Mouse (Mus musculus): ENCODE data around the gene Pdpn. TPM values are rescaled to one million over a fixed set of nuclear protein-coding genes. Genes with fewer than 3 reads are reported as not detected.

Gene Pdpn
- polyA plus RNA-seq, 1 experiment, result not detected

DNA sequence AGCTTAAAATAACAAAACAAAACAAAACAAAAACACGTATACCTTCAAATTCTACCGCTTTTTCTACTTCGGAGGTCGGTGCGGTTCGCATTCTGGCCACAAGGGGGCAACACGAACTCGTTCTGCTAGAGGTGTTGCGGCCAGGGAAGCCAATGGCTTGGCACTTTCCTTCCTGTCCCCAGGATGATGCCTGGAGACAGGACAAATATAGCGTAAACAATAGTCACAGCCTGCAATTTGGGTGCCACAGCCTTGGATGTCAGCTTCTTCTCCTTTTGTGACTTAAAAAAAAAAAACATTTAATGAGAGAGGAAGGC is 26.2 kb upstream of the Pdpn start:
- Histone ChIP-seq H3K4me3 (replicated peaks) (no peak overlapping the region), H3K27me3 (ENCODE audit: control insufficient read depth) (no peaks in the 10 kb centered on the region), H3K9me3 (ENCODE audit: control insufficient read depth, low read length) (no peaks in the 10 kb centered on the region), H3K36me3 (ENCODE audit: control insufficient read depth) (no peaks in the 10 kb centered on the region), H3K4me1 (ENCODE audit: control insufficient read depth) (no peaks in the 10 kb centered on the region)
- TF ChIP-seq TAL1 (IDR thresholded peaks at IDR 0.05; ENCODE audit: low read length), result no peak
- no peak for TF ChIP-seq GATA1 (IDR thresholded peaks at IDR 0.05; ENCODE audit: low read length)

DNA sequence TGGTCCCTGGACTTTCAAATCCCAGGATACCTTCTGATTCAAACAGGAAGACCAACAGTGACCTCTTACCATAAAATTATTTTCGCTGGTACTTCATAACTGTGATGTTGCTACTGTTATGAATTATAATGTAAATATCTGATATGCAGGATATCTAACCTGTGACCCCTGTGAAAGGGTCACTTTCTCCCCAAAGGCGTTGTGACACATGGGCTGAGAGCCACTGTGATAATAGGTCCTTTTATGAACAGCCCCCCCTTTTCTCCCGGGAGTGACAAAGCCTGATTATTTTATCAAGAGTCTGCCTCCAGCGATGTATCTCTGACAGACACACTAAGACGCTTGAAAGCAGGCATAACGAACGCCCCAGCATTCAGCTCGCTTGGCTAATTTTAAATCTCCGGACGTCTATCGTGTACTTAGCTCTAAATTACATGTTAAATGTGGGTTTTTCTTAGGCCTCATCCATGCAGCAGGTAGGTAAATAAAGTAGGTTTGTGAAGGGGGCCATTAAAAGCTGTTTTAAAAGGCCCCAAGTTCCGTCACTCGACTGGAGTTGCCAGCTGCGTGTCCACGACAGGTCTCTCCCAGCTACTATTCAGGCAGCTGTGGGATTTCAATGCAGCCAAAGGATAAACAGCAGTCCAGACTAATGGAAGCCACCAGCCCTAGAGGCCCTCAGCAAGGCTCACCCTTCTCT is 25.7 kb upstream of the Pdpn start:
- TF ChIP-seq TAL1 (IDR thresholded peaks at IDR 0.05; ENCODE audit: low read length) (no peak), GATA1 (IDR thresholded peaks at IDR 0.05; ENCODE audit: low read length) (no peak)
- no peaks in the 10 kb centered on the region for H3K4me1 ChIP-seq (ENCODE audit: control insufficient read depth)
- no peaks in the 10 kb centered on the region for H3K27me3 ChIP-seq (ENCODE audit: control insufficient read depth)
- no peaks in the 10 kb centered on the region for H3K36me3 ChIP-seq (ENCODE audit: control insufficient read depth)
- no peak overlapping the region for H3K4me3 ChIP-seq (replicated peaks)
- no peaks in the 10 kb centered on the region for H3K9me3 ChIP-seq (ENCODE audit: control insufficient read depth, low read length)

DNA sequence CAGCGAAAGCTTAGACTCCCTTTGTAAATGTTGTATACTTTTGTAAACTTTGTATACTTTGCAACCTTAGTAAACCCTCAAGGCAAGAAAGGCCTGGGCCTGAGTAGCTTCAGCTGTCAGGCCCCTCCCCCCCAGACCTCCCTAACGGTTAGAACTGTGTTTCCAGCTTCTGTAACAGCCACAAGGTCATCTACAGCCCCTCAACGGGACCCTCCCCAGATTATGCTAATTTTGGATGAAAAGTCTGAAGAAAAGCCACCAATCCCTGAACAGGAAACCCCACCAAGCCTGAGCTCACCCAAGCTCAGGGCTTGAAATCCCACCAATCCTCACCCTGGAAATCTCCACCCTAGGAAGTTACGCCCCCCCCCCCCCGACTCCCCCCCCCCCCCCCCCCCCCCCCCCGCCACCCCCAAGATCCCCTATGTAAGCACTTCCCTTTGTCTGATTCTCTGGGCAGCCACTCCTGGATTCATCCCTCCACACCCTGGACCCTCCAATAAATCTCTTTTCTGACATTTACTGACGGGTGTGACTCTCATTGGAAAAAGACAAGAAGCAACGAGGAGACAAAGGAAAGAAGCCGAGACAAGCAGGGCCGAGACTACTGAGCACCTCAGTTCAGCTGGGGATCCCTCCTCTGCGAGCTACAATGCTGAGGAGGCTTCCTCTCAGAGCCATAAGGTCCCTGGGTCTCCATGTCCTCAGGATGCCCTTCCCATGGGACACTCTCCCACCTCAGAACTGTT is 25.0 kb upstream of the Pdpn start:
- Histone ChIP-seq H3K9me3 (ENCODE audit: control insufficient read depth, low read length) (no peaks in the 10 kb centered on the region), H3K4me1 (ENCODE audit: control insufficient read depth) (no peaks in the 10 kb centered on the region), H3K4me3 (replicated peaks) (no peak overlapping the region), H3K36me3 (ENCODE audit: control insufficient read depth) (no peaks in the 10 kb centered on the region), H3K27me3 (ENCODE audit: control insufficient read depth) (no peaks in the 10 kb centered on the region)
- TF ChIP-seq TAL1 (IDR thresholded peaks at IDR 0.05; ENCODE audit: low read length) (no peak), GATA1 (IDR thresholded peaks at IDR 0.05; ENCODE audit: low read length) (no peak)

DNA sequence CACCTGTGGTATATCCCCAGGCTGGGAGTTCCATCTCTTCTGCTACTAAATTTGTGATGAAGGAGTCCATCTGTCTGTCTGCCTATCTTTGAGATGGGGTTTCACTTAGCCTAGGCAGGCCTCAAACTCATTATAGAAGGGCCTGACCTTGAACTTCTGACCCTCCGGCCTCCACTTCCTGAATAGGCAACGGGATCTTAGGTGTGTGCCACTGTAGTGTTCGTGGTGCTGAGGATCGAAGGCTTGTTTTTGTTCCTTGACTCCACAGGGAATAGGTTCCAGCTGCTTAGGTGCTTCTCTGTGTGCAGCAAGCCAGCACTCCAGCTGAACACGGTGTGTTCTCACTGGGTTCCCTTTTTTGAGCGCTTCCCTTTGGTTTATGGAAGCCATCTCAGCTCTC is 13.9 kb upstream of the Pdpn start:
- no peaks in the 10 kb centered on the region for H3K9me3 ChIP-seq (ENCODE audit: control insufficient read depth, low read length)
- TF ChIP-seq TAL1 (IDR thresholded peaks at IDR 0.05; ENCODE audit: low read length), result no peak
- TF ChIP-seq GATA1 (IDR thresholded peaks at IDR 0.05; ENCODE audit: low read length), result no peak

DNA sequence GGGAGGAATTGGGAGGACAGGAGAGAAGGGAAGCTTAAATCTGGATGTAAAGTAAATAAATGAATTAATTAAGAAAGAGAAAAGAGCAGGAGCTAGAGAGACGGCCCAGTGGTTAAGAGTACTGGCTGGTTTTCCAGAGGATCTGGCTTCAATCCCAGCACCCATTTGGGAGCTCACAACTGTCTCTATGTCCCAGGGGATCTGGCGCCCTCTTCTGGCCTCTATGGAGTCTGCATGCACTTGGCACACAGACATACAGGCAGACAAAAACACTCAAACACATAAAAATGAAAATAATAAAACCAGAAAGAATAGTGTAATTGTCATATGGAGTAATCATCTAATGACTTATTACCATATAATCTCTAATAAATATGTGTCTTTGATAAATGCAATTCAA is 12.0 kb upstream of the Pdpn start:
- Histone ChIP-seq H3K27me3 (ENCODE audit: control insufficient read depth) (no peaks in the 10 kb centered on the region), H3K4me3 (replicated peaks) (no peak overlapping the region), H3K9me3 (ENCODE audit: control insufficient read depth, low read length) (no peaks in the 10 kb centered on the region), H3K4me1 (ENCODE audit: control insufficient read depth) (no peaks in the 10 kb centered on the region), H3K36me3 (ENCODE audit: control insufficient read depth) (no peaks in the 10 kb centered on the region)
- no peak for TF ChIP-seq TAL1 (IDR thresholded peaks at IDR 0.05; ENCODE audit: low read length)
- no peak for TF ChIP-seq GATA1 (IDR thresholded peaks at IDR 0.05; ENCODE audit: low read length)

More for the DNA sequence above, 13.9 kb upstream of the Pdpn start:
- Histone ChIP-seq H3K36me3 (ENCODE audit: control insufficient read depth) (no peaks in the 10 kb centered on the region), H3K27me3 (ENCODE audit: control insufficient read depth) (no peaks in the 10 kb centered on the region), H3K4me3 (replicated peaks) (no peak overlapping the region), H3K4me1 (ENCODE audit: control insufficient read depth) (no peaks in the 10 kb centered on the region)

DNA sequence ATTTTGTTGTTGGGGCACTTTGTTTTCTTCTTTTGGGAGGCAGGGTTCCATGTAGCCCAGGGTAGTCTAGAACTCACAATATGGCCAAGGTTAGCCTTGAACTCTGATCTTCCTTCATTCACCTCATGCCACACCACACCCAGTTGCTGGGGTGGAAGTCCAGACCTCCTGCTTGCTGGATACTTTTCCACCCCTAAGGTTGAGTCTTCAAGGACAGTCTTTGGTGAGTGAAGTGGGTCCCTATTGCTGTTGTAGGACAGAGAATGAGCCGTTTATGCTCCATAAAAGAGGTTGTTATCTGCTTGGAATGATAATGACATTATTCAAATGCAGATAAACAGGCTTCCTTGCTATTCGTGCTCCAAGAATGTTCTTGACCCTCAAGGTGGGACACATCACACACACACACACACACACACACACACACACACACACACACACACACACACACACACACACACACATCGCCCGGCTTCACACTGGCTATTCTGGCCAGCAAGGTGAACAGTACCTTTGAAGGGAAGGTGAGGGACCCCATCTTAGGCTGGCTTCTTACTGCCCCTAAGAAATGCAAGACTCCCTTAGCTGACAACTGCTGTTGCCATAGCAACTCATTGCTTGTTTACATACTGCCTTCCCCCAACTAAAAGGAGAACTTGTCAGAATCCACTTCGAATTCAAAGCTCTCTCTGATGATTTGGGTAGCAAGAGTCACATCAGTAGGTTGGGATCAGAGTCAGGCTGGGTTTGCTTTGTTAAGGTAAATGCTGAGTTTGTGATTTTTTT is 6.8 kb upstream of the Pdpn start:
- TF ChIP-seq GATA1 (IDR thresholded peaks at IDR 0.05; ENCODE audit: low read length) (no peak), TAL1 (IDR thresholded peaks at IDR 0.05; ENCODE audit: low read length) (no peak)
- Histone ChIP-seq H3K27me3 (ENCODE audit: control insufficient read depth) (peaks cover 4% of the 10 kb centered on the region), H3K36me3 (ENCODE audit: control insufficient read depth) (no peaks in the 10 kb centered on the region), H3K4me1 (ENCODE audit: control insufficient read depth) (no peaks in the 10 kb centered on the region), H3K9me3 (ENCODE audit: control insufficient read depth, low read length) (no peaks in the 10 kb centered on the region), H3K4me3 (replicated peaks) (no peak overlapping the region)

DNA sequence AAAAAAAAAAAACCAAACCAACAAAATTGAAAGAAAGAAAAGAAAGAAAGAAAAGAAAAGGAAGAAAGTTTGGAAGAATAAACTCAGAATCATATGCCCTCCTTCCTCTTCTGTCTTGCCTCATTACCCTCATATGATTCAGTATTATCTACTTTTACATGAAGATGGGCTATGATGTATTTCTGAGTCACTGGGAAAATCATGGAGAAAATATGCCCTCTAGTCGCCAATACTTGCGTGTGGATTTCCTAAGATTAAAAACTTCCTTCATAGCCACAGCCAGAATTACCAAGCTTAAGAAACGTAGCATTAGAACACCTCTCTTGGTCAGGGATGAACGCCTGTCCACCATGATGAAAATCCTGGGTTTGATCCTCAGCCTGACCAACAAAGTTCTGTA is 5.7 kb upstream of the Pdpn start:
- H3K9me3 ChIP-seq (ENCODE audit: control insufficient read depth, low read length), result no peaks in the 10 kb centered on the region
- TF ChIP-seq TAL1 (IDR thresholded peaks at IDR 0.05; ENCODE audit: low read length) (no peak), GATA1 (IDR thresholded peaks at IDR 0.05; ENCODE audit: low read length) (no peak)
- no peaks in the 10 kb centered on the region for H3K4me1 ChIP-seq (ENCODE audit: control insufficient read depth)
- no peak overlapping the region for H3K4me3 ChIP-seq (replicated peaks)
- peaks cover 15% of the 10 kb centered on the region for H3K27me3 ChIP-seq (ENCODE audit: control insufficient read depth)
- H3K36me3 ChIP-seq (ENCODE audit: control insufficient read depth), result no peaks in the 10 kb centered on the region

DNA sequence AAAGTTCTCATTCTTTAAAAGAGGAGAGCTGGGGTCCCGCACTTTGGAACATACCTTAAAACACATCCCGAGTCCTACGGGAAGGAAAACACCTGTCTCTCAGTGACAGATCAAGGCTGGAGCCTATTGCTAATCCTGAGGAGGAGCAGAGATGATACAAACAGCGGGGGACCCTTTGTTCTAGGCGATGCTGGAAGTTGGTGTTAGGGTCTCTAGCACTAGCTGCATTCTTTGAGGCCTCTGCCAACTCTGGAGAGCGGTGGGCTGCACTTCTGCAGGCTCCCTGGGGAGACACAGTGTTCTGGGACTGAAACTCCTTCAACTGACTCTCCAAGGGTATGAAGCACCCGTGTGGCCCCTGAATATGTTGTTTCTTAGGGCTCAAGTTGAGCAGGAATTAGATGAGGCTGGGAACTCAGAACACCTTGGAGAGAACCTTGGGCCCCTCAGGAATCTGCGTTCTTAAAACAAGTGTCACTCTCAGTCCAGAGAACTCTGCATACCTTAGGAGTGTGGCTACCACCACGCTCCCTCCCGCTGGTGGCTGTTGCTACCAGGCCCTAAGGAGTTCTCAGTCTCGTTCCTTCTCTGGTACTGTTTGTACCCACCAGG is 3.0 kb upstream of the Pdpn start:
- no peaks in the 10 kb centered on the region for H3K36me3 ChIP-seq (ENCODE audit: control insufficient read depth)
- no peak for TF ChIP-seq TAL1 (IDR thresholded peaks at IDR 0.05; ENCODE audit: low read length)
- no peak for TF ChIP-seq GATA1 (IDR thresholded peaks at IDR 0.05; ENCODE audit: low read length)
- H3K9me3 ChIP-seq (ENCODE audit: control insufficient read depth, low read length), result no peaks in the 10 kb centered on the region
- H3K27me3 ChIP-seq (ENCODE audit: control insufficient read depth), result peaks cover 38% of the 10 kb centered on the region
- no peak overlapping the region for H3K4me3 ChIP-seq (replicated peaks)
- H3K4me1 ChIP-seq (ENCODE audit: control insufficient read depth), result no peaks in the 10 kb centered on the region

DNA sequence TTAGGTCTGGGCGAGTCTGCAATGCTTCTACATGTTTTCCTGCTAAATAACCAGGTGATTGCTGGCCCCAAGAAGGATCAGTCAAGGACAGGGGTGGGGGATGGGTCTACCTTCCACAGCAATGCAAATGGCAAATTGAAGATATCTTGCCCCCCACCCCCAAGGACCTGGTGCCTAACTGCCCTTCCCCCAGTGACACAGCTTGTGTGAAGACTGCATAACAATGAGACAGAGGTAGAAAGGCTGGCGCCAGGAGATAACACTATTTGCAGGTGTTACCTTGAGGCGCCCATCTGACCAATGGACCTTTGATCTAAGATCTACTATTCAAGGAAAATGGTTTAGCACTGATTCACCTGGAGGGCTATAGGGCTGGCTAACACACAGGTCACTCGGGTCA is 2.5 kb upstream of the Pdpn start:
- peaks cover 42% of the 10 kb centered on the region for H3K27me3 ChIP-seq (ENCODE audit: control insufficient read depth)

More for the DNA sequence above, 2.5 kb upstream of the Pdpn start:
- TF ChIP-seq TAL1 (IDR thresholded peaks at IDR 0.05; ENCODE audit: low read length) (no peak), GATA1 (IDR thresholded peaks at IDR 0.05; ENCODE audit: low read length) (no peak)
- Histone ChIP-seq H3K4me3 (replicated peaks) (no peak overlapping the region), H3K4me1 (ENCODE audit: control insufficient read depth) (no peaks in the 10 kb centered on the region), H3K36me3 (ENCODE audit: control insufficient read depth) (no peaks in the 10 kb centered on the region), H3K9me3 (ENCODE audit: control insufficient read depth, low read length) (no peaks in the 10 kb centered on the region)
